Mouse (Mus musculus): ENCODE data around the gene Ptprcap. TPM values are rescaled to one million over a fixed set of nuclear protein-coding genes. Genes with fewer than 3 reads are reported as not detected.
"Not testable (repeated sequence)": the region's sequence is repeated elsewhere in the genome, so short reads cannot be mapped to it uniquely, and the experiment has no call there.

Gene Ptprcap
- polyA plus RNA-seq, 1 experiment from 2014 or later = 0.51 TPM

GRCm38 (mm10) chr19:4131768-4132167 is 21.6 kb upstream of the Ptprcap start:
- Histone ChIP-seq H3K27me3 (ENCODE audit: control insufficient read depth, insufficient read depth, low read length) (no peaks in the 10 kb centered on the region), H3K9me3 (ENCODE audit: control insufficient read depth, low read length) (no peaks in the 10 kb centered on the region), H3K27ac (ENCODE audit: low read depth, low read length) (no peak overlapping the region), H3K4me2 (ENCODE audit: low read depth, low read length) (no peak overlapping the region), H3K9ac (replicated peaks; ENCODE audit: low read depth, low read length) (no peak overlapping the region), H3K36me3 (ENCODE audit: control insufficient read depth, insufficient read depth, low read length) (peaks cover 38% of the 10 kb centered on the region), H3K4me1 (ENCODE audit: control insufficient read depth, insufficient read depth, low read length) (peaks cover 4% of the 10 kb centered on the region), H3K4me3 (ENCODE audit: low read depth, low read length) (no peak overlapping the region)
- ATAC-seq (ENCODE audit: low read depth) = no peak
- 95% methylated on average over 2 of the region's 2 CpGs for WGBS

- H3K4me3 ChIP-seq (ENCODE audit: low read depth, low read length) = no peak overlapping the region
- H3K27me3 ChIP-seq (ENCODE audit: control insufficient read depth, insufficient read depth, low read length) = no peaks in the 10 kb centered on the region
- H3K36me3 ChIP-seq (ENCODE audit: control insufficient read depth, insufficient read depth, low read length) = peaks cover 29% of the 10 kb centered on the region
- WGBS = 94% methylated on average over 4 of the region's 4 CpGs
- no peak for ATAC-seq (ENCODE audit: low read depth)
- no peak overlapping the region for H3K27ac ChIP-seq (ENCODE audit: low read depth, low read length)
- no peaks in the 10 kb centered on the region for H3K9me3 ChIP-seq (ENCODE audit: control insufficient read depth, low read length)
- no peaks in the 10 kb centered on the region for H3K4me1 ChIP-seq (ENCODE audit: control insufficient read depth, insufficient read depth, low read length)
- no peak overlapping the region for H3K9ac ChIP-seq (replicated peaks; ENCODE audit: low read depth, low read length)
- no peak overlapping the region for H3K4me2 ChIP-seq (ENCODE audit: low read depth, low read length)
Measured at GRCm38 (mm10) chr19:4134354-4134753, 19.1 kb upstream of the Ptprcap start.

- not testable (repeated sequence) for ATAC-seq (ENCODE audit: low read depth); H3K27me3 ChIP-seq (ENCODE audit: control insufficient read depth, insufficient read depth, low read length)
Measured at GRCm38 (mm10) chr19:4135229-4135962, 18.0 kb upstream of the Ptprcap start.

GRCm38 (mm10) chr19:4135963-4136345 is 17.4 kb upstream of the Ptprcap start:
- ATAC-seq (ENCODE audit: low read depth); H3K27me3 ChIP-seq (ENCODE audit: control insufficient read depth, insufficient read depth, low read length); H3K27ac ChIP-seq (ENCODE audit: low read depth, low read length); H3K4me3 ChIP-seq (ENCODE audit: low read depth, low read length); H3K4me1 ChIP-seq (ENCODE audit: control insufficient read depth, insufficient read depth, low read length); H3K4me2 ChIP-seq (ENCODE audit: low read depth, low read length); H3K9ac ChIP-seq (replicated peaks; ENCODE audit: low read depth, low read length); H3K9me3 ChIP-seq (ENCODE audit: control insufficient read depth, low read length): not testable (repeated sequence)
- whole genome bisulfite sequencing = 19% methylated on average over 8 of the region's 8 CpGs
- peaks cover 20% of the 10 kb centered on the region for H3K36me3 ChIP-seq (ENCODE audit: control insufficient read depth, insufficient read depth, low read length)

More at GRCm38 (mm10) chr19:4135229-4135962, 18.0 kb upstream of the Ptprcap start:
- not testable (repeated sequence) for H3K27ac ChIP-seq (ENCODE audit: low read depth, low read length); H3K9ac ChIP-seq (replicated peaks; ENCODE audit: low read depth, low read length); H3K4me3 ChIP-seq (ENCODE audit: low read depth, low read length); H3K4me1 ChIP-seq (ENCODE audit: control insufficient read depth, insufficient read depth, low read length); H3K4me2 ChIP-seq (ENCODE audit: low read depth, low read length); H3K9me3 ChIP-seq (ENCODE audit: control insufficient read depth, low read length)
- WGBS = 81% methylated on average over 6 of the region's 6 CpGs
- H3K36me3 ChIP-seq (ENCODE audit: control insufficient read depth, insufficient read depth, low read length) = peaks cover 20% of the 10 kb centered on the region

- 75% methylated on average over 5 of the region's 5 CpGs for WGBS
- no peak overlapping the region for H3K9ac ChIP-seq (replicated peaks; ENCODE audit: low read depth, low read length)
- no peak for ATAC-seq (ENCODE audit: low read depth)
- H3K4me2 ChIP-seq (ENCODE audit: low read depth, low read length) = no peak overlapping the region
- no peaks in the 10 kb centered on the region for H3K4me1 ChIP-seq (ENCODE audit: control insufficient read depth, insufficient read depth, low read length)
- H3K36me3 ChIP-seq (ENCODE audit: control insufficient read depth, insufficient read depth, low read length) = peaks cover 15% of the 10 kb centered on the region
- H3K27me3 ChIP-seq (ENCODE audit: control insufficient read depth, insufficient read depth, low read length) = no peaks in the 10 kb centered on the region
- H3K27ac ChIP-seq (ENCODE audit: low read depth, low read length) = no peak overlapping the region
- no peak overlapping the region for H3K4me3 ChIP-seq (ENCODE audit: low read depth, low read length)
- H3K9me3 ChIP-seq (ENCODE audit: control insufficient read depth, low read length) = no peaks in the 10 kb centered on the region
Measured at GRCm38 (mm10) chr19:4136463-4136862, 16.9 kb upstream of the Ptprcap start.

GRCm38 (mm10) chr19:4137913-4138312 is 15.5 kb upstream of the Ptprcap start:
- Histone ChIP-seq H3K9me3 (ENCODE audit: control insufficient read depth, low read length) (no peaks in the 10 kb centered on the region), H3K4me3 (ENCODE audit: low read depth, low read length) (no peak overlapping the region), H3K9ac (replicated peaks; ENCODE audit: low read depth, low read length) (no peak overlapping the region), H3K4me1 (ENCODE audit: control insufficient read depth, insufficient read depth, low read length) (no peaks in the 10 kb centered on the region), H3K36me3 (ENCODE audit: control insufficient read depth, insufficient read depth, low read length) (0 out of 2 replicates have a peak, but pooled peaks cover under 1% of the 10 kb centered on the region), H3K27me3 (ENCODE audit: control insufficient read depth, insufficient read depth, low read length) (no peaks in the 10 kb centered on the region), H3K4me2 (ENCODE audit: low read depth, low read length) (no peak overlapping the region), H3K27ac (ENCODE audit: low read depth, low read length) (no peak overlapping the region)
- no peak for ATAC-seq (ENCODE audit: low read depth)
- 77% methylated on average over 5 of the region's 5 CpGs for WGBS

GRCm38 (mm10) chr19:4139446-4139845 is 14.0 kb upstream of the Ptprcap start, which contains the start of gene Gpr152:
TSS of gene Gpr152 (plus strand) at chr19:4139787.
- no peaks in the 10 kb centered on the region for H3K9me3 ChIP-seq (ENCODE audit: control insufficient read depth, low read length)
- no peak within 1 kb of the TSS for H3K9ac ChIP-seq (replicated peaks; ENCODE audit: low read depth, low read length)
- H3K27ac ChIP-seq (ENCODE audit: low read depth, low read length) = no peak within 1 kb of the TSS
- no peaks in the 10 kb centered on the region for H3K36me3 ChIP-seq (ENCODE audit: control insufficient read depth, insufficient read depth, low read length)
- 74% methylated on average over 2 of the region's 2 CpGs for WGBS
- H3K4me1 ChIP-seq (ENCODE audit: control insufficient read depth, insufficient read depth, low read length) = no peaks in the 10 kb centered on the region
- H3K4me2 ChIP-seq (ENCODE audit: low read depth, low read length) = no peak within 1 kb of the TSS
- no peaks in the 10 kb centered on the region for H3K27me3 ChIP-seq (ENCODE audit: control insufficient read depth, insufficient read depth, low read length)
- no peak for ATAC-seq (ENCODE audit: low read depth)
- no peak within 1 kb of the TSS for H3K4me3 ChIP-seq (ENCODE audit: low read depth, low read length)

- no peak for ATAC-seq (ENCODE audit: low read depth)
- no peaks in the 10 kb centered on the region for H3K36me3 ChIP-seq (ENCODE audit: control insufficient read depth, insufficient read depth, low read length)
- H3K27ac ChIP-seq (ENCODE audit: low read depth, low read length) = no peak overlapping the region
- H3K9ac ChIP-seq (replicated peaks; ENCODE audit: low read depth, low read length) = no peak overlapping the region
- no peak overlapping the region for H3K4me2 ChIP-seq (ENCODE audit: low read depth, low read length)
- WGBS = 73% methylated on average over 6 of the region's 6 CpGs
- H3K4me1 ChIP-seq (ENCODE audit: control insufficient read depth, insufficient read depth, low read length) = no peaks in the 10 kb centered on the region
- no peaks in the 10 kb centered on the region for H3K9me3 ChIP-seq (ENCODE audit: control insufficient read depth, low read length)
- no peak overlapping the region for H3K4me3 ChIP-seq (ENCODE audit: low read depth, low read length)
- H3K27me3 ChIP-seq (ENCODE audit: control insufficient read depth, insufficient read depth, low read length) = no peaks in the 10 kb centered on the region
Measured at GRCm38 (mm10) chr19:4140147-4140546, 13.3 kb upstream of the Ptprcap start.

GRCm38 (mm10) chr19:4142416-4143173 is 10.8 kb upstream of the Ptprcap start:
- ATAC-seq (ENCODE audit: low read depth) = no peak

More at GRCm38 (mm10) chr19:4142416-4143173, 10.8 kb upstream of the Ptprcap start:
- 90% methylated on average over 18 of the region's 18 CpGs for WGBS
- H3K9ac ChIP-seq (replicated peaks; ENCODE audit: low read depth, low read length) = no peak overlapping the region
- H3K4me2 ChIP-seq (ENCODE audit: low read depth, low read length) = no peak overlapping the region
- H3K4me1 ChIP-seq (ENCODE audit: control insufficient read depth, insufficient read depth, low read length) = no peaks in the 10 kb centered on the region; the same call in 1 of the 2 replicates
- no peaks in the 10 kb centered on the region for H3K9me3 ChIP-seq (ENCODE audit: control insufficient read depth, low read length)
- no peaks in the 10 kb centered on the region for H3K36me3 ChIP-seq (ENCODE audit: control insufficient read depth, insufficient read depth, low read length)
- H3K4me3 ChIP-seq (ENCODE audit: low read depth, low read length) = no peak overlapping the region
- no peak overlapping the region for H3K27ac ChIP-seq (ENCODE audit: low read depth, low read length)
- no peaks in the 10 kb centered on the region for H3K27me3 ChIP-seq (ENCODE audit: control insufficient read depth, insufficient read depth, low read length)
